Mouse (Mus musculus) left cerebral cortex, postnatal 14 days (tissue): ENCODE results near the gene Hsdl2. TPM values are rescaled to one million over a fixed set of nuclear protein-coding genes. Genes with fewer than 3 reads are reported as not detected.

Source experiments
- DNase-seq, 2 experiments: peaks; one replicate each; pipeline ENCODE4 v3.0.0; 2021 to 2022; ENCODE audit warnings: low spot score in 2 of 2, mixed read lengths in 1 of 2
- intact Hi-C: fragments of 180-260 bp; cut with DNase I; formaldehyde crosslinking; loops from one replicate; pipeline ENCODE4 v1.15.1; 2025
- long read RNA-seq, 2 experiments: library from polyadenylated mRNA; stranded (forward); transcript quantifications; one replicate each; pipeline ENCODE4 v2.0.0; 2021
- total RNA-seq, 2 experiments: library from RNA; stranded (reverse); gene quantifications; 2 replicates each; pipeline ENCODE4 v1.2.3; 2021

Gene Hsdl2
- total RNA-seq = 10 to 100 TPM; 22.8 to 24.6 TPM
- long read RNA-seq, experiment 1, transcript Hsdl2-201 (11 exons, 2,611 nt) = major isoform, 39 of 45 reads
- long read RNA-seq, experiment 1, partial matches to known transcripts = 0 of 45 reads
- long read RNA-seq, experiment 1, other reads (novel, unspliced or antisense) = 5 of 45 reads
- long read RNA-seq, experiment 2, transcript Hsdl2-201 (11 exons, 2,611 nt) = major isoform, 36 of 45 reads
- long read RNA-seq, experiment 2, partial matches to known transcripts = 2 of 45 reads
- long read RNA-seq, experiment 2, other reads (novel, unspliced or antisense) = 6 of 45 reads

- peak; percentile 99 for DNase-seq
- intact Hi-C loops = no loop called here
These were observed at the start of gene Hsdl2 for GRCm38 (mm10) chr4:59581314-59582185. TSS of gene Hsdl2 (plus strand) at chr4:59581563.

GRCm38 (mm10) chr4:59533268-59533667, 48.1 kb upstream of the Hsdl2 start:
- intact Hi-C loops = no loop called here
- DNase-seq = no peak

DNA sequence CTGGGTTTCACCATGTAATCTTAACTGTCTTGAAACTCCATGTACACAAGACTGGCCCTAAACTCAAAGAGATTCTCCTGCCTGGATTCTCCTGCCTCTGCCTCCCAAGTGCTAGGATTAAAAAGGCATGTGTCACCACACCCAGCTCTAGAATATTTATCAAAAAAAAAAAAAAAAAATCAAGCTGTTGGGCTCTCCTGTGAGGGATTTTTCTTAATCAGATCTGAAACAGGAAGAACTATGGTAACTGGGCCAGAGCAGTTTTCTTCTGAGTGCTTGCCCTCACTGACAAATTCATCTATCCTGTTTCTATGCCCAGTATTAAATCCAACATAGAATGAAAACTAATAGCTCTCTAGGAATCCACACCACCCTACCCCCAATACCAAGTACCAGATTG, 45.7 kb upstream of the Hsdl2 start:
- intact Hi-C loops = no loop called here
- no peak for DNase-seq

GRCm38 (mm10) chr4:59536281-59536680, 45.1 kb upstream of the Hsdl2 start:
- intact Hi-C loops = no loop called here
- DNase-seq = no peak

DNA sequence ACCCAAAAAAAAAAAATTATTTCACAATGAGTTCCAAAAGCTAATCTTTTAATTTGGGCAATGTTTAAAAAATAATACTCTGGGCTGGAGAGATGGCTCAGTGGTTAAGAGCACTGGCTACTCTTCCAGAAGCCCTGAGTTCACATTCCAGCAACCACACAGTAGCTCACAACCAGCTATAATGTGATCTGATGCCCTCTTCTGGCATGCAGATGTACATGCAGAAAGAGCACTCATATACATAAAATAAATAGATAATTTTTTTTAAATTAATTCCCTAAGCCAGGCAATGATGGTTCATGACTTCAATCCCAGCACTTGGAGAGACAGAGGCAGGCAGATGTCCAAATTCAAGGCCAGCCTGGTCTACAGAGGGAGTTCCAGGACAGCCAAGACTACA, 38.4 kb upstream of the Hsdl2 start:
- intact Hi-C loops = loop anchor here (10.0 kb wide), 1 partner anchor 358 kb away; the partner anchor contains the start of gene Ugcg
- DNase-seq = no peak

DNA sequence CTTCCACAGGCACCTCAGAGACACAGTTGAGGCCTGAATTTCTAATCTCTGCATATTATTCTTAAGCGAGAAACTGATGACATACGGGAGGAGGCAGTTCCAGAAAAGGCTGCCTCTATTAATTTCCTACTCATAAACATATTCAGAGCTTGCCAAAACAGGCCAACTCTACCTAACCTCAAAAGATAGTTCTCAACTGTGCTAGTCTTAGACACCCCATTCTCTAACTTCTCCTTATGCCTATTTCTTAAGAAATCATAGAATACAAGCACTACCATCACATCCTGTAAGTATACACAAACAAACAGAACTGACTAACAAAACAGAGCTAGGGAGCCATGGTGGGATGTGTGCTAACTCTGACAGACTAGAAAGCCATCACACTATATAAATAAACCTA, 36.7 kb upstream of the Hsdl2 start:
- DNase-seq = no peak
- intact Hi-C loops = loop anchor here (10.0 kb wide), 1 partner anchor 360 kb away; the partner anchor contains the start of gene Ugcg

DNA sequence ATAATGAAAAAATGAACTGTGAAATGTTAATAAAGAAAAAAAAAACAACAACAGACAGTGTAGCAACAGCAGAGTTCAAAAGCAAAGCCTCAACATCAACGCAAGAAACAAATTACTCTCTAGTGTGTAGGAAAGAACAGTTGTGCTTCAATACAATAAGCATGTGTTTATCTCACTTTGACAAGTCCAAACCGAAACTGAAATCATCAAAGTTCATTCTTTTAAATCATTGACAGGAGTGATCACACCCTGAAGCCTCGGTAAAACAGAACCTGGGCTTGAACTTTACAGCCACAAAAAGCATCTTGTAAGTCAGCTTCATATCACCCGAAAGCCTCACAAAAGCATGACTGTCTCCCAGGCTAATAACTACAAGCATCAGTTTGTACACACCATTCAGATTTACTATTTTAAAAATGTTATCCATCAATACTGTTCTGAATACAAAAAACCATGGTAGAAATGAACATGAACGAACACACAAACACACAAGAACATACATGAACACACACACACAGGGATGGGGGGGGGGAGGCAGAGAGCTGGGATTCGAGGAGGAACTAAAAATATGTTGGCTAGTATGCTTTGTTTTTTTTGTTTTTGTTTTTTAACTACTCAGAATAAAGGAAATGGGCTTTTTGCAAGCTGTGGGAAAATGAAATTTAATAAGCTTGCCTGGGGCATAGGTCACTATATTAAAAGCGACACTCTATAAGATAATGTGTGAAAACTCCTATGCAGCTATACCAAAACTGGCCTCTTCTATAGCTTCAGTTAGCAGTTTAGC, 34.9 kb upstream of the Hsdl2 start:
- intact Hi-C loops = loop anchor here (10.0 kb wide), 1 partner anchor 362 kb away; the partner anchor contains the start of gene Ugcg
- DNase-seq = no peak

- intact Hi-C loops = loop anchor here (10.0 kb wide), 1 partner anchor 363 kb away; the partner anchor contains the start of gene Ugcg
- DNase-seq = no peak
These were observed 34.0 kb upstream of the Hsdl2 start for GRCm38 (mm10) chr4:59547136-59547889.

DNA sequence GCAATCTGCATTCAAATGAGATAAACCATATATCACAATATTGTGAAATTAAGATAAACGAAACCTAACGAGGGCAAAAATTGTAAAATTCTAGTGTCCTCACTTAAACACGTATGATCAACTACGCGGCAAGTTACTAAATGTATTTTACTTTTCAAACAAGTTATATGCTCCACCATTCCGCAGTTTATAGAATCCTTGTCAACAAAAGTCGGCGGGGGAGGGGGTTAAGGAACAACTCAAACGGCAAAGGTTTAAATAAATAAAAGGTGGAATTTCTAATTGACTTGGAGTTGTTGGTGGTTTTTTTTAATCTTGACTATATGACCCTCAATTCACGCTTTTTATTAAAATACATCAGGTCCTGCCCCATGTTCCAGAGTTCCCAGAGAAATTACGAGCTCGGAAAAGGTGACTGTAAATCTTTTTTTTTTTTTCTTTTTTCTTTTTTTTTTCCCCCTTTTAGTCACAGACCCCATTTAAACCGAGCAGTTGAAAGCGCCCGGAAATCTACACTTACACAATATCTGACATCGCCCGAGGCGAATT, 33.3 kb upstream of the Hsdl2 start:
- DNase-seq = no peak
- intact Hi-C loops = loop anchor here (10.0 kb wide), 1 partner anchor 363 kb away; the partner anchor contains the start of gene Ugcg

DNA sequence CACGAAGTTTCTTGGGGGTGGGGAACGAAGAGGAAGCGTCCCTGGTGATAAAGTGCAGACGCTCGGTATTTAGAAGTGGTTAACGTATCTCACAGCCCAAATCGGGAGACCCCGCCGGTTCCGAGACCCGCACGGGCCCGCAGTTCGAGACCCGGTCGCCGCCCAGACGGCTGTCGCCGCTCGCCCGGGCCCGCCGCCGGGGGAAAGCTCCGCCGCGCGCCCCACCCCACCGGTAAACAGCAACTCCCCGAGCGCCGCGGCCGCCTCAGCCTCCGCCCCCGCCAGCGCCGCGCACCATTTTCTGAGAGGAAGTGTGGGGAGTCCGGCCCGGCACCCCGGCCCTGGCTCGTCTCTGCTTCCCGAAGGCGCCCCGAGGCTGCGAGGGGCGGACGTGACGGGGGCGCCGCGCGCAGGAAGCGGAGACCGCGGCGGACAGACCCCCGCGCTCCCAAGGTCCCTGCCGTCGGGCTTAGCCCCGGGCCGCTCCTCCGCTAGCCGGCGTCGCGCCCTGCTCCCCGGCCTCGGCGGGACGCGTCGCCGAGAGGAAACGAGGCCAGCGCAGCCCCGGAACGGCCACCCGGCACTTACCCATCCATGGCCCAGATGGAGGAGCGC, 32.7 kb upstream of the Hsdl2 start:
- peak; percentile 14 to 60 for DNase-seq
- intact Hi-C loops = loop anchor here (10.0 kb wide), 1 partner anchor 364 kb away; the partner anchor contains the start of gene Ugcg

DNA sequence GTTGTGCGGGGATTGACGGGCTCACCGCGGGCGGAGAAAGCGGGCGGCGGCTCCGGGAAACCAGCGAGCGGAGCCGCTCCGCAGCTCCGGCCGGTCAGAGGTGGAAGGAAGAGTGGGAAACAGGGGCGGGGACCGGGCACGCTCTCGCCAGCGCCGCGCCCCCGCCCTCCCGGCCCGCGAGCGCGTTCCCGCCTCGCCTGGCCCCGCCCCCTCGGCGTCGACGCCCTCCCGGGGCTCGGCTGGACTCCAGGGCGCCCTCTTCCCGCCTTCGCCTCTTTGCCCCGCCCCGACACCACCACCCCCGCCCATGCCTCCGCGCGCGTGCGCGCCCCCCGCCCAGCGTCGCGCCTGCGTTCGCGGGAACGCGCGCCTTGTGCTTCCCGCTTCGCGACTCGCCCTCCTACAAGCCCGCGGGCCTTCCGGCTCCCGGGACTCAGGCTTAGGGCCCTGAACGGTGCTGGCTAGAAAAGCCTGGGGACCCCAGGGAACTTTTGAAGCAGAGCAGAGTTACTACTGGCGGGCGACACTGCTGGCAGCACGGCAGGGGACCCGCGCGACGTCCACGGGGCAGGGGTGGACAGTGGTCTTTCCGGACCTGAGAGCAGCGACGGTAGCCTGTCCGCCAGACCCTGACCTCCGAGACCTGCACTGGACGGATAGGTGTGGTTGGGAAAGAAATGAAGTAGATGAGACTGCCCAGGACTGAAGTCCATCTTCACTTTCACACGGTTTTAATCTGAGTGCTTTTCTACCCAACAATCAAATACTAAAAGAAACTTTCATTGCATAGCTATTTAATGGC, 32.0 kb upstream of the Hsdl2 start, which contains the start of gene Ptbp3:
Gene Ptbp3, minus strand, starts transcription at position 190 of the 802 bp plus-strand sequence.
- peak; percentile 83 to 88 for DNase-seq
- intact Hi-C loops = loop anchor here (10.0 kb wide), 1 partner anchor 365 kb away; the partner anchor contains the start of gene Ugcg

DNA sequence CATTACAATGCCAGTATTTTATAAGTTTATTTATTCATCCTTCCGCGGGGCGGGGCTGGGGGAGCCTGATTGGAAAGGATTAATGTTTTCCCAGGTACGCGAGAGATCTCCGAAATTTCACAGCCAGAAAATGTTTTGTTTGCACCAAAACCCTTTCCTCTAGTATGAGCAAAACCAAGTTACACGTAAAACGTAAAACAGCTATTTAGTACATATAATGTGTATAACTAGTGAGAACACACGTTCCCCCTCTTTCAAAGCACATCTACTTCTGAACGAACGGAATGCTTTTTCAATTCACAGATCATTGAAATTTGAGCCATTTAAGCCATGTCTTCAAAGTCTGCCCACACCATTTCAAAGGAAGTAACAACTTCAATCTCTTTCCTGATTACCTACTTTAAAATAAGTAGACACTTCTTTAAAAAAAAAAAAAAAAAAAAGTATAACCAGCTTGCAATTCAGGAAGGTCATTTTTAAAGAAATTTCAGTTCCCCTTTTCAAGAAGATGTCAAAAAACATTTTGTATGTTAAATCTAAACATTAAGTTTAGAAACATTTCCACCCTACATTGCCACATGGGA, 31.3 kb upstream of the Hsdl2 start:
- no peak for DNase-seq
- intact Hi-C loops = loop anchor here (5.0 to 10.0 kb wide), 2 partner anchors 188 to 365 kb away; partner anchors contain the start of gene Ugcg

DNA sequence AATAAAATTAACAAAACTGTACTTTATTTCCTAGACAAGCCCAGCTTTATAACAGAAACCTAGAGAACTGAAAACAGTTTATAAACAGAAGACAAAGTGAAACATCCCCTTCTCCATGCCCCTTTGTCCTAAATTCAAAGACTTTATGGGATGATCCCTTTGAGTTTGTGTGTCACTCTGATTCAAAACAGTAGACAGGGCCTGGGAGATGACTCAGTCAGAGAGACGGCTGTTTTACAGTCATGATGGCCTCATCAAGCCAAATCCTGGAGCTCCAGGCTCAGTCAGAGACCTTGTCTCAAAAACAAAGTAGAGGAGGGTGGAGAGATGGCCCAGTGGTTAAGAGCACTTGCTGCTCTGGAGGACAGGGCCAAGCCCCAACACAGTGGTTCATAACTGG, 29.5 kb upstream of the Hsdl2 start:
- no peak for DNase-seq
- intact Hi-C loops = loop anchor here (5.0 kb wide), 1 partner anchor 190 kb away; no protein-coding TSS in a partner anchor

DNA sequence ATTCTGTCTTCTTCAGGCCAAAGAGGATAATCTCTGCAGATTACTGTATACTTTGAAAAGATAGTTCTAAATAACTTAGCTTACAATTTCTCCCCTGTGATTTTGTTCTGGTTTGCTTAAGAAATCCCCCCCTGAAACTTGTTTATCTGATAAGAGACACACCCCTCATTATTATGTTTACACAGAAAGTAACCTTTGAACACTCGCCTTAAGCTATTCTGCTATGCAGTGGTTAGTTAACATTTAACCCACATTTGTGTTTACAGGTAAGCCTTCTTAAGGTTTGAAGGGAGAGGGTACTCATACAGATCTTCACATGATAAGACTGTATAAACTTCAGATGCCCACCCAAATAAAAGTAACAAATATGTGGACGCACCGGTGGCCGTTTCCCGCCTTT, 28.5 kb upstream of the Hsdl2 start:
- DNase-seq = no peak
- intact Hi-C loops = loop anchor here (5.0 kb wide), 1 partner anchor 191 kb away; no protein-coding TSS in a partner anchor

DNA sequence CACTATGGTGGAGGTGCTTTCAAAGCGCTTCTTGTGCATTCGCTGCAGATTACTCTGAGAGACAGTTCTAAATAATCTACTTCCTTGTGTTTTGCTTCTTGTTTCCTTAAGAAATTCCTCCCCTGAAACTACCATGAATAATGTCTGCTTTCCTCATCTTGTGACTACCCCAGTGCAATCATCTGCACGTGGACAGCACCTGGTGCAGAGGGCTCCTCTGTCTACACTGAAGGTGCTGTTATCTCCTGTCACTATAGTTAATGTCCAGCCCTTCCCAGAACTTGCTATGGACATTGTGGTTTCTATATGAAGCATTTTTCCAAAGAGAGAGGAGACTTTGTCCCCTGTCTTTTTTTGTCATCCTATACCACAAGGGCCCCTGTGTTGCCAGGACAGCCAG, 27.8 kb upstream of the Hsdl2 start:
- DNase-seq = no peak
- intact Hi-C loops = loop anchor here (5.0 kb wide), 1 partner anchor 191 kb away; no protein-coding TSS in a partner anchor

GRCm38 (mm10) chr4:59555177-59555576, 26.2 kb upstream of the Hsdl2 start:
- intact Hi-C loops = no loop called here
- DNase-seq = no peak
